Mouse (Mus musculus) heart, adult 2 months (tissue): ENCODE results near the gene Uhmk1.

Experiments used
- CTCF ChIP-seq: fragments of 200-600 bp; IDR thresholded peaks from 2 replicates; pipeline ENCODE4 v1.8.1; 2022; ENCODE audit warnings: antibody characterized with exemption, mild to moderate bottlenecking, moderate library complexity
- EP300 ChIP-seq: fragments of 200-500 bp; IDR thresholded peaks from 2 replicates; pipeline ENCODE4 v1.6.1; 2011; ENCODE audit warnings: low read depth, low read length, control low read depth; ENCODE audit not compliant: insufficient read depth
- POLR2A ChIP-seq: fragments of 200-500 bp; IDR thresholded peaks from 2 replicates; pipeline ENCODE4 v1.6.1; 2011; ENCODE audit warnings: mild to moderate bottlenecking, low read depth, low read length, control low read depth; ENCODE audit not compliant: insufficient read depth

DNA sequence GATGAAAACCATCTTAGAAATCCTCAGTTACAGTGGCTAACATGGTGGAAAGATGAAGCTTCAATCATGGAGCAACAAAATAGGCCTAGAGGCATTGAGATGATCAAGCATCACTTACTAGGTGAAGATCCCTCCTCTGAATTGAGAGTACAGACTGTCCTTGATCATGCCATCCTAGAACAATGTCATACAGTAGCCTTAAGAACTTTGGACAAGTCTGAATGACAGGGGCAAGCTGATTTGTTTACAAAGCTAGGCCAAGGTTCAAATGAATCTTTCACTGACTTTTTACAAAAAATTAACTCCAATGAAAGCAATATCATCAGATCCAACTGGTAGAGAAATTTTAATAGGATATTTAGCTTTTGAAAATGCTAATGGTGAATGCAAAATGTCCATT lies 5.2 kb upstream of the Uhmk1 start:
- TF ChIP-seq CTCF (no peak), EP300 (no peak), POLR2A (no peak)
